Mouse (Mus musculus) neural tube, embryonic 11.5 days (tissue): ENCODE measurements around the gene Chrm2. TPM values are rescaled to one million over a fixed set of nuclear protein-coding genes. Genes with fewer than 3 reads are reported as not detected.

Experiments
- ATAC-seq: fragments of 200-750 bp; cut with Nextera tagmentation; 2 replicates; pipeline ENCODE4 v1.8.0; 2017; ENCODE audit warnings: moderate number of reproducible peaks, mild to moderate bottlenecking, moderate TSS enrichment, moderate library complexity; ENCODE audit not compliant: insufficient read depth, low FRiP score, low TSS enrichment
- DNase-seq: peaks from one replicate; pipeline ENCODE4 v3.0.0-alpha.2; 2015; ENCODE audit warnings: low spot score
- H3K27ac ChIP-seq: fragments of 300-500 bp; sonication (generic); 2 replicates; pipeline ENCODE4 v1.5.1; 2014; ENCODE audit warnings: low read depth, mild to moderate bottlenecking, low read length
- H3K27me3 ChIP-seq: fragments of 300-500 bp; sonication (generic); 2 replicates; pipeline ENCODE4 v1.6.1; 2014; ENCODE audit warnings: mild to moderate bottlenecking, low read length, mixed read lengths; ENCODE audit not compliant: control insufficient read depth, insufficient read depth
- H3K36me3 ChIP-seq: fragments of 300-500 bp; sonication (generic); 2 replicates; pipeline ENCODE4 v1.6.1; 2014; ENCODE audit warnings: mild to moderate bottlenecking, low read length, moderate library complexity, mixed read lengths; ENCODE audit not compliant: control insufficient read depth, insufficient read depth
- H3K4me1 ChIP-seq: fragments of 300-500 bp; sonication (generic); 2 replicates; pipeline ENCODE4 v1.6.1; 2014; ENCODE audit warnings: low read length, mixed read lengths; ENCODE audit not compliant: control insufficient read depth, insufficient read depth
- H3K4me2 ChIP-seq: fragments of 300-500 bp; sonication (generic); 2 replicates; pipeline ENCODE4 v1.6.1; 2014; ENCODE audit warnings: low read depth, mild to moderate bottlenecking, moderate library complexity
- H3K4me3 ChIP-seq: fragments of 300-500 bp; sonication (generic); 2 replicates; pipeline ENCODE4 v1.5.1; 2014; ENCODE audit warnings: low read depth, low read length
- H3K9ac ChIP-seq: fragments of 300-500 bp; sonication (generic); 2 replicates; pipeline ENCODE4 v1.6.1; 2014; ENCODE audit warnings: mild to moderate bottlenecking, low read length
- H3K9me3 ChIP-seq: fragments of 300-500 bp; sonication (generic); 2 replicates; pipeline ENCODE4 v1.6.1; 2016; ENCODE audit warnings: low read length; ENCODE audit not compliant: control insufficient read depth
- WGBS: fragments of 180-500 bp; shearing (Covaris S2); extraction: QIAGEN DNeasy Blood & Tissue Kit; methylation state at CpG from one replicate; pipeline ENCODE4 v1.1.7; 2014; 5-methylcytosine and 5-hydroxymethylcytosine counted together
- microRNA counts: library from miRNA; unstranded; fragments of <30 nt; microRNA quantifications from one replicate; lab custom pipeline; 2015
- microRNA-seq: library from miRNA; unstranded; fragments of <30 nt; microRNA quantifications from one replicate; pipeline ENCODE4, GENCODE M21; 2016
- polyA plus RNA-seq: library from polyadenylated mRNA; unstranded; fragments of >200 nt; fragmentation: Nextera tagmentation; extraction: Ambion mirVana; gene quantifications from 2 replicates; pipeline ENCODE4 v1.2.1, GENCODE M21; 2014

The Chrm2 gene
- polyA plus RNA-seq, 1 experiment from 2014 or later, result 1.2 TPM

DNA sequence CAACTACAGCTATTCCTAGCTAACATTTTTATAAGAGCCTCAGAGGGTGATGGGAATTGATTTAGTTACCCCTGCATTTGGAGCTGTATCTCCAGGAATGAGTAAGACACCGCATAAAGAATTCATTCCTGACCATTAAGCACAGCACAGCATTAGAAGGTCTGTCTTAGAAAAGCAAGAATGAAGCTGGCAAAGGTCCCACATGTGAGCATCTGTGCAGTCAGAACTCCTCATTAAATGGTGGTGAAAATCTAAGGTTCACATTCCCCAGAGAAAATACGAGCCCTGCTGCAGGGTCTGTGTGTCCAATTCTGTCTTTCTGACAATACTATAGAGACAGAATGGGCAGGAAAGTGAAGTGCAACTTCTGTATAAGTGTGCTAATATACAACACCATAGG lies 179.0 kb downstream of the Chrm2 start:
- no peaks in the 10 kb centered on the region for H3K9me3 ChIP-seq
- no peaks in the 10 kb centered on the region for H3K27me3 ChIP-seq
- DNase-seq (no peak), ATAC-seq (no peak)
- 85% methylated on average over 2 of the region's 2 CpGs for WGBS
- no peak overlapping the region for H3K4me3 ChIP-seq
- H3K36me3 ChIP-seq, result no peaks in the 10 kb centered on the region
- no peak overlapping the region for H3K27ac ChIP-seq
- no peaks in the 10 kb centered on the region for H3K4me1 ChIP-seq
- H3K9ac ChIP-seq, result no peak overlapping the region
- H3K4me2 ChIP-seq, result no peak overlapping the region

MicroRNA genes within 50 kb of the gene (microRNA counts, 519-probe panel; counts per million panel counts)
- 171 counts per million, percentile 57 among the panel's probes with 10 or more counts for microRNA mmu-miR-490 (lab: Ali Mortazavi, UCI)

Small RNAs within 50 kb of the gene (microRNA-seq; reads per million reads assigned to microRNA genes)
- 4.7 reads per million, percentile 11 among the genes with 10 or more reads in this experiment for gene Mir490
